In the genomic region with DNA sequence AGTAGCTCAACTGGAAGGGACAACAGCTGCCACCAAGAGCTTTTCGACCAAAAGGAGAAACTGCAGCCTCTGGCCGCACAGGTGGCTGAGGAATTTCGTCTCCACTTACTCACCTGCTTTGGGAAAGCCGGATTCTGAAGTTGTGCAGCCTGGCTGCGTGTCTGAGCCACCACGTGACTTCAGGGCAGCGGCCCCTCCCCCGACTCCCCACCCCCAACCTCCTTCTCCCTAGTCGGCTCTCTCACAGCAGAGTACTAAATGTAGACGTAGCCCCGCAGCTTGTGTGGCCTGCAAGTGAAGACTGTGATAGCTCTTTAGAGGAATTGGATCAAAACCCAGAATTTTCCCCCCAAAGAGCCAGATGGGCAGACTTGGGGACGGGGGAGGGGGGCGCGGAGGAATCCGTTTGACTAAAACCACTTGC, we compare ENCODE assay signal across 9 mouse cellular contexts. TPM values are rescaled to one million over a fixed set of nuclear protein-coding genes. Genes with fewer than 3 reads are reported as not detected.
DNase-seq lines count a peak whose midpoint lies in the region; ATAC-seq and TF ChIP-seq lines count a peak whose summit lies in the region.
"Had no signal": no experiment of that assay in that cellular context is flagged by ENCODE, and none has a peak within 500 bp of the region (broad histone marks: within the 10 kb centered on the region; RNA-seq: fewer than 3 reads in every experiment).

No protein-coding gene starts in this region.

- no peak for ATAC-seq in liver, embryonic 12.5 days
- ATAC-seq in hindbrain, postnatal 0 days, result no peak
- no peak for ATAC-seq in megakaryocyte, adult 5-6 weeks (ENCODE audit: poor library complexity, severe bottlenecking)
- ATAC-seq: Patski had no signal

- H3K27me3 ChIP-seq in liver, embryonic 12.5 days (replicated peaks), result peaks cover 75% of the 10 kb centered on the region
- H3K27me3 ChIP-seq in hindbrain, postnatal 0 days (ENCODE audit: insufficient read depth, low read length), result no peaks in the 10 kb centered on the region
- H3K27me3 ChIP-seq: Patski had no signal

- H3K9ac ChIP-seq in liver, embryonic 12.5 days, result no peak overlapping the region
- peak overlapping the region; percentile 14; the same call in 1 of the 2 replicates for H3K9ac ChIP-seq in hindbrain, postnatal 0 days (replicated peaks; ENCODE audit: low read length)

- no peaks in the 10 kb centered on the region for H3K36me3 ChIP-seq in liver, embryonic 12.5 days
- 0 out of 2 replicates have a peak, but pooled peaks cover 4% of the 10 kb centered on the region for H3K36me3 ChIP-seq in hindbrain, postnatal 0 days (ENCODE audit: insufficient read depth, low read length)

- no peak for TF ChIP-seq CTCF in hindbrain, postnatal 0 days (IDR thresholded peaks at IDR 0.05; ENCODE audit: low read depth)

- H3K4me2 ChIP-seq in liver, embryonic 12.5 days, result peak overlapping the region; percentile 58; the same call in 1 of the 2 replicates
- peak overlapping the region; percentile 94 for H3K4me2 ChIP-seq in hindbrain, postnatal 0 days (ENCODE audit: low read depth, low read length)

- H3K27ac ChIP-seq in liver, embryonic 12.5 days, result no peak overlapping the region
- H3K27ac ChIP-seq in hindbrain, postnatal 0 days, result peak overlapping the region; percentile 92; the same call in 1 of the 2 replicates

- H3K4me1 ChIP-seq in liver, embryonic 12.5 days, result no peaks in the 10 kb centered on the region
- peaks cover 13% of the 10 kb centered on the region for H3K4me1 ChIP-seq in hindbrain, postnatal 0 days (ENCODE audit: insufficient read depth, low read length)

- no peak overlapping the region for H3K4me3 ChIP-seq in liver, embryonic 12.5 days
- H3K4me3 ChIP-seq in hindbrain, postnatal 0 days (ENCODE audit: low read length), result peak overlapping the region; percentile 62; the same call in 1 of the 2 replicates

- no peak for DNase-seq in liver
- peak; percentile 37 for DNase-seq in hindbrain, postnatal 0 days (ENCODE audit: low spot score)
- DNase-seq in lung, postnatal 25 days (ENCODE audit: low spot score), result peak; percentile 41
- DNase-seq in right cerebral cortex, postnatal 36 days (ENCODE audit: low spot score in 2 of 2), result no peak
- DNase-seq in gastrocnemius, adult 8-10 months (ENCODE audit: low spot score in 2 of 2), result no peak
- DNase-seq in adrenal gland, adult 8-10 months, result no peak

- no peaks in the 10 kb centered on the region for H3K9me3 ChIP-seq in liver, embryonic 12.5 days (replicated peaks)
- no peaks in the 10 kb centered on the region for H3K9me3 ChIP-seq in hindbrain, postnatal 0 days (ENCODE audit: low read length)

- 5% methylated on average over 15 of the region's 15 CpGs for WGBS in liver, embryonic 12.5 days (ENCODE audit: insufficient replicate concordance)
- WGBS in hindbrain, postnatal 0 days, result 8% methylated on average over 15 of the region's 15 CpGs

RNA-seq across cellular contexts. Expression of gene Rgma, which starts 14.6 kb away (rescaled TPM):
- 0.55 and 0.89 TPM in 2 replicates for polyA plus RNA-seq in liver, embryonic 12.5 days (2016; fragmentation: Nextera tagmentation; extraction: Ambion mirVana)
- 139 and 147 TPM in 2 replicates for total RNA-seq in hindbrain, postnatal 0 days (2014; rRNA removed)
- polyA plus RNA-seq in hindbrain, postnatal 0 days (2015; fragmentation: Nextera tagmentation; extraction: Ambion mirVana), result 33.7 and 36.5 TPM in 2 replicates
- total RNA-seq in megakaryocyte, adult 5-6 weeks (2015), result not detected in 2 replicates
- not detected in 2 replicates for total RNA-seq in megakaryocyte, adult 5-6 weeks (2017)
- 10 to 100 TPM; 42.9 to 60.8 (median 51.4) TPM for total RNA-seq in gastrocnemius, adult 8-10 months (2022)
- 10 to 100 TPM; 12.8 to 16.1 (median 14.0) TPM for total RNA-seq in adrenal gland, adult 8-10 months (2022)

Comparison
In these comparisons a context has a peak if more than half of its experiments do, and no peak if none do; other contexts are left out.
1. DNase-seq: peak in hindbrain, postnatal 0 days (single experiment) and lung, postnatal 25 days (single experiment); none in liver (single experiment), right cerebral cortex, postnatal 36 days (0 of 2), gastrocnemius, adult 8-10 months (0 of 2) and adrenal gland, adult 8-10 months (single experiment).
2. RNA of gene Rgma, which starts 14.6 kb away (total RNA-seq): 139 to 147 TPM in hindbrain, postnatal 0 days, 42.9 to 60.8 TPM in gastrocnemius, adult 8-10 months and 12.8 to 16.1 TPM in adrenal gland, adult 8-10 months; not detected in megakaryocyte, adult 5-6 weeks; every median in the first group is over 10 times any median in the second.